Mouse (Mus musculus) CH12.LX (cell line): ENCODE measurements around the gene Hnrnpa3. TPM values are rescaled to one million over a fixed set of nuclear protein-coding genes. Genes with fewer than 3 reads are reported as not detected.

Experiments
- DNase-seq: peaks from one replicate; pipeline ENCODE4 v3.0.0-alpha.2; 2013; ENCODE audit errors: extremely low read depth
- H3K27ac ChIP-seq: 2 replicates; pipeline ENCODE4 v1.5.1; 2012; ENCODE audit warnings: low read depth, mild to moderate bottlenecking, control low read depth, moderate library complexity; ENCODE audit not compliant: insufficient read depth
- H3K27me3 ChIP-seq: replicated peaks from 2 replicates; pipeline ENCODE3; 2012; ENCODE audit warnings: inconsistent platforms
- H3K36me3 ChIP-seq, 2 experiments: replicated peaks in 1 of 2; 2 replicates each; pipeline versions ENCODE3 to v1.6.1; 2012; ENCODE audit warnings: inconsistent platforms in 1 of 2, low read length in 1 of 2, mild to moderate bottlenecking in 1 of 2, mixed read lengths in 1 of 2, moderate library complexity in 1 of 2; ENCODE audit not compliant: control insufficient read depth in 1 of 2, insufficient read depth in 1 of 2
- H3K4me1 ChIP-seq, 2 experiments: 2 replicates each; pipeline ENCODE4 v1.6.1; 2012; ENCODE audit warnings: inconsistent platforms in 1 of 2, moderate library complexity in 1 of 2; ENCODE audit not compliant: insufficient read depth in 2 of 2, control insufficient read depth in 1 of 2
- H3K4me2 ChIP-seq: 2 replicates; pipeline ENCODE4 v1.6.1; 2012; ENCODE audit warnings: low read depth, mild to moderate bottlenecking, control low read depth; ENCODE audit not compliant: poor library complexity, insufficient read depth, severe bottlenecking
- H3K4me3 ChIP-seq, 3 experiments: fragments of 150-350 bp in 1 of 3; sonication (generic) in 1 of 3; replicated peaks in 1 of 3; 2 replicates each; pipeline versions ENCODE3 to v1.5.1; 2011 to 2012; ENCODE audit warnings: low read depth in 2 of 3, low read length in 2 of 3, mild to moderate bottlenecking in 2 of 3, moderate library complexity in 2 of 3, control low read depth in 1 of 3, improper control_type of control experiment in 1 of 3, inconsistent platforms in 1 of 3, mixed read lengths in 1 of 3; ENCODE audit not compliant: poor library complexity in 1 of 3
- H3K79me2 ChIP-seq: replicated peaks from 2 replicates; pipeline ENCODE4 v1.6.1; 2012; ENCODE audit warnings: mild to moderate bottlenecking, moderate library complexity; ENCODE audit not compliant: control insufficient read depth, poor library complexity, insufficient read depth, severe bottlenecking; ENCODE audit errors: extremely low read depth
- H3K9ac ChIP-seq: 2 replicates; pipeline ENCODE4 v1.6.1; 2012; ENCODE audit warnings: low read depth, mild to moderate bottlenecking, control low read depth, moderate library complexity; ENCODE audit not compliant: insufficient read depth
- H3K9me3 ChIP-seq: replicated peaks from 2 replicates; pipeline ENCODE3; 2012; ENCODE audit warnings: low read length, inconsistent platforms, mixed read lengths
- CHD1 ChIP-seq: IDR thresholded peaks from 2 replicates; pipeline ENCODE4 v1.6.1; 2012; ENCODE audit warnings: low read depth, low read length, improper control_type of control experiment, inconsistent platforms
- CHD2 ChIP-seq: IDR thresholded peaks from 2 replicates; pipeline ENCODE4 v1.6.1; 2011; ENCODE audit warnings: low read length, improper control_type of control experiment
- ELF1 ChIP-seq: IDR thresholded peaks from 2 replicates; pipeline ENCODE4 v1.6.1; 2014; ENCODE audit warnings: low read depth, mild to moderate bottlenecking, inconsistent platforms, low read length, improper control_type of control experiment
- ETS1 ChIP-seq: conservative IDR thresholded peaks from 2 replicates; pipeline ENCODE4 v1.6.1; 2012; ENCODE audit warnings: low read depth, mild to moderate bottlenecking, inconsistent platforms, low read length, improper control_type of control experiment, moderate library complexity
- GABPA ChIP-seq: IDR thresholded peaks from 2 replicates; pipeline ENCODE4 v1.6.1; 2012; ENCODE audit warnings: low read depth, low read length, improper control_type of control experiment, inconsistent platforms; ENCODE audit not compliant: insufficient replicate concordance
- HCFC1 ChIP-seq: IDR thresholded peaks from 2 replicates; pipeline ENCODE4 v1.6.1; 2012; ENCODE audit warnings: low read depth, mild to moderate bottlenecking, inconsistent platforms, low read length, improper control_type of control experiment
- JUN ChIP-seq: IDR thresholded peaks from 2 replicates; pipeline ENCODE4 v1.6.1; 2011; ENCODE audit warnings: low read depth, mild to moderate bottlenecking, low read length, improper control_type of control experiment, moderate library complexity; ENCODE audit not compliant: insufficient read depth
- JUND ChIP-seq: conservative IDR thresholded peaks from 2 replicates; pipeline ENCODE4 v1.6.1; 2011; ENCODE audit warnings: low read depth, low read length, improper control_type of control experiment
- MEF2A ChIP-seq: IDR thresholded peaks from 2 replicates; pipeline ENCODE4 v1.6.1; 2014; ENCODE audit warnings: low read depth, mild to moderate bottlenecking, inconsistent platforms, low read length, improper control_type of control experiment, borderline replicate concordance
- MXI1 ChIP-seq: IDR thresholded peaks from 2 replicates; pipeline ENCODE4 v1.6.1; 2011; ENCODE audit warnings: mild to moderate bottlenecking, low read depth, low read length, improper control_type of control experiment
- MYC ChIP-seq: IDR thresholded peaks from 2 replicates; pipeline ENCODE4 v1.6.1; 2011; ENCODE audit warnings: low read depth, mild to moderate bottlenecking, improper control_type of control experiment, low read length
- NELFE ChIP-seq: IDR thresholded peaks from 2 replicates; pipeline ENCODE4 v1.6.1; 2011; ENCODE audit warnings: low read depth, low read length, improper control_type of control experiment
- PAX5 ChIP-seq: IDR thresholded peaks from 2 replicates; pipeline ENCODE4 v1.6.1; 2012; ENCODE audit warnings: low read length, inconsistent platforms, mixed read lengths
- POLR2AphosphoS2 ChIP-seq: IDR thresholded peaks from 2 replicates; pipeline ENCODE4 v1.6.1; 2011; ENCODE audit warnings: low read depth, low read length, improper control_type of control experiment
- RCOR1 ChIP-seq: conservative IDR thresholded peaks from 2 replicates; pipeline ENCODE4 v1.6.1; 2012; ENCODE audit warnings: low read depth, mild to moderate bottlenecking, inconsistent platforms, low read length, improper control_type of control experiment
- UBTF ChIP-seq: IDR thresholded peaks from 2 replicates; pipeline ENCODE4 v1.6.1; 2012; ENCODE audit warnings: low read depth, mild to moderate bottlenecking, inconsistent platforms, low read length, improper control_type of control experiment, moderate library complexity
- ZC3H11A ChIP-seq: IDR thresholded peaks from 2 replicates; pipeline ENCODE4 v1.6.1; 2012; ENCODE audit warnings: low read depth, mild to moderate bottlenecking, inconsistent platforms, low read length, improper control_type of control experiment
- ZKSCAN1 ChIP-seq: IDR thresholded peaks from 2 replicates; pipeline ENCODE4 v1.6.1; 2012; ENCODE audit warnings: low read depth, inconsistent platforms, low read length, improper control_type of control experiment, borderline replicate concordance
- ZMIZ1 ChIP-seq: IDR thresholded peaks from 2 replicates; pipeline ENCODE4 v1.6.1; 2012; ENCODE audit warnings: low read depth, mild to moderate bottlenecking, inconsistent platforms, low read length, improper control_type of control experiment
- ZNF384 ChIP-seq: IDR thresholded peaks from 2 replicates; pipeline ENCODE4 v1.6.1; 2012; ENCODE audit warnings: low read depth, low read length, improper control_type of control experiment, inconsistent platforms
- dilution Hi-C: fragments of 300-500 bp; cut with MboI; formaldehyde crosslinking; loops from 2 replicates; pipeline ENCODE4 v1.14.3; 2020; ENCODE audit warnings: low sequenced_read_pairs; ENCODE audit not compliant: extremely low pct_unique_long_range_greater_than_20kb, extremely low pct_ligation_motif_present
- in situ Hi-C: fragments of 300-500 bp; cut with MboI; formaldehyde crosslinking; loops from 3 replicates; pipeline ENCODE4 v1.14.3; 2019; ENCODE audit warnings: low sequenced_read_pairs, low pct_ligation_motif_present, low pct_unique_long_range_greater_than_20kb, mixed read lengths
- polyA plus RNA-seq: library from polyadenylated mRNA; unstranded; fragments of >175 nt; gene quantifications from 2 replicates; pipeline ENCODE4 v1.2.1, GENCODE M21; 2012; ENCODE audit warnings: low read depth; ENCODE audit not compliant: insufficient read length
- total RNA-seq, 2 experiments: library from RNA; depleted of rRNA; stranded (reverse); fragments of 300-350 nt in 1 of 2; fragments of >200 nt in 1 of 2; gene quantifications; 2 replicates each; pipeline ENCODE4 v1.2.3; 2012 to 2014

The Hnrnpa3 gene
- total and polyA plus RNA-seq, 3 experiments, result 83.1 to 373 (median 229) TPM

DNA sequence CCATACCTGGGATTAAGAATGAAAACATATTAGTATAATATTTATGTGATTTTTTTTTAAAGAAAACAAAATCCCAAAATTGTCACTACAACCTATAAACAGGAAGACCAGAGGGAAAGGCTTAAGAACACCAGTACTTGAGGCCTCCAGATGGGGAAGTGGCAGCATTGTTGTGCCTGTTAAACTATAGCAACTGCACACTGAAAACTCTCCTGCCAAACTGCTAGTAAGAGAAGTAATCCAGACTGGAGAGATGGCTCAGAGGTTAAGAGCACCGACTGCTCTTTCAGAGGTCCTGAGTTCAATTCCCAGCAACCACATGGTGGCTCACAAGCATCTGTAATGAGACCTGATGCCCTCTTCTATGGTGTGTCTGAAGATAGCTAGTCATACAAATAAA is 8.6 kb upstream of the Hnrnpa3 start:
- no peak overlapping the region for H3K9ac ChIP-seq
- DNase-seq, result no peak
- H3K4me1 ChIP-seq, result peaks cover 3 to 18% of the 10 kb centered on the region in 2 experiments; a peak in 3 of 4 replicates
- H3K4me2 ChIP-seq, result no peak overlapping the region
- no peak overlapping the region for H3K27ac ChIP-seq
- TF ChIP-seq ZNF384 (no peak), MYC (no peak), CHD1 (no peak), JUND (no peak), JUN (no peak), ZC3H11A (no peak), NELFE (no peak), RCOR1 (no peak), ETS1 (no peak), MEF2A (no peak), UBTF (no peak), POLR2AphosphoS2 (no peak), ZMIZ1 (no peak)
- TF ChIP-seq, all 38 proteins: peak for 0
- in situ Hi-C loops (no loop called here), dilution Hi-C loops (no loop called here)
- Histone ChIP-seq H3K4me3 (no peak overlapping the region), H3K9me3 (no peaks in the 10 kb centered on the region), H3K36me3 (peaks cover 0 to 9% of the 10 kb centered on the region in 2 experiments), H3K27me3 (no peaks in the 10 kb centered on the region), H3K79me2 (no peaks in the 10 kb centered on the region)

DNA sequence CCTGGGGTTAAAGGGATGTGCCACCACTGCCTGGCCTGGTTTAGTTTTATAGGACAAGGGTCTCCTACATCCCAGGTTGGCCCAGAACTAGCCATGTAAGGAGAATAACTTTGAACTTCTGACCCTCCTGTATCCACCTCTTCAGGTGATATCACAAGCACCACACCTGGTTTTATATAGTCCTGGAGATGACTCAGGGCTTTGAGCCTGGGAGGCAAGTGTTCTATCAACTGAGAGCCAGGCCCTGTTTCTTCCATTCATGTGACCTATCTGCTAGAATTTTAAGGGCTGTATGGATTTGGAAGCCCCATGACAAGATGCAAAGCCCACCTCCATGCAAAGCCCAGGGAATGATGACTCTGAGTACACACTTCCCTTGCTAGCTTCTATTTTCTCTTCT is 5.9 kb upstream of the Hnrnpa3 start:
- no peaks in the 10 kb centered on the region for H3K9me3 ChIP-seq
- TF ChIP-seq HCFC1 (no peak), GABPA (no peak), UBTF (no peak), ELF1 (no peak), ZKSCAN1 (no peak), MXI1 (no peak), CHD2 (no peak), PAX5 (no peak)
- no peak overlapping the region for H3K9ac ChIP-seq
- no peak overlapping the region for H3K4me2 ChIP-seq
- no peak overlapping the region for H3K27ac ChIP-seq
- peaks cover 8 to 37% of the 10 kb centered on the region in 2 experiments; a peak in 3 of 4 replicates for H3K4me1 ChIP-seq
- peaks cover 0 to 11% of the 10 kb centered on the region in 2 experiments for H3K36me3 ChIP-seq
- no peaks in the 10 kb centered on the region for H3K27me3 ChIP-seq
- dilution Hi-C loops, result no loop called here
- H3K79me2 ChIP-seq, result no peaks in the 10 kb centered on the region
- H3K4me3 ChIP-seq, result no peak overlapping the region
- in situ Hi-C loops, result no loop called here
- DNase-seq, result no peak
